Mouse (Mus musculus) forebrain, embryonic 15.5 days (tissue): Measurements from ENCODE around the gene 5330417C22Rik. TPM values are rescaled to one million over a fixed set of nuclear protein-coding genes. Genes with fewer than 3 reads are reported as not detected.
A peak's percentile ranks its signal among the peaks of the same experiment; 100 is the strongest.

ENCODE experiments used
- ATAC-seq: fragments of 200-750 bp; cut with Nextera tagmentation; replicated peaks from 2 replicates; pipeline ENCODE4 v1.8.0; 2017; ENCODE audit warnings: mild to moderate bottlenecking, moderate TSS enrichment, moderate library complexity
- H3K27ac ChIP-seq: fragments of 300-500 bp; sonication (generic); replicated peaks from 2 replicates; pipeline ENCODE4 v1.5.1; 2015; ENCODE audit warnings: mild to moderate bottlenecking, inconsistent platforms
- H3K27me3 ChIP-seq: fragments of 300-500 bp; sonication (generic); 2 replicates; pipeline ENCODE4 v1.6.1; 2015; ENCODE audit warnings: inconsistent platforms
- H3K36me3 ChIP-seq: fragments of 300-500 bp; sonication (generic); 2 replicates; pipeline ENCODE4 v1.6.1; 2015; ENCODE audit warnings: mild to moderate bottlenecking, inconsistent platforms
- H3K4me1 ChIP-seq: fragments of 300-500 bp; sonication (generic); 2 replicates; pipeline ENCODE4 v1.6.1; 2015; ENCODE audit warnings: inconsistent platforms
- H3K4me2 ChIP-seq: fragments of 300-500 bp; sonication (generic); replicated peaks from 2 replicates; pipeline ENCODE4 v1.6.1; 2015; ENCODE audit warnings: mild to moderate bottlenecking, inconsistent platforms
- H3K4me3 ChIP-seq: fragments of 300-500 bp; sonication (generic); 2 replicates; pipeline ENCODE4 v1.5.1; 2015; ENCODE audit warnings: mild to moderate bottlenecking, inconsistent platforms
- H3K9ac ChIP-seq: fragments of 300-500 bp; sonication (generic); replicated peaks from 2 replicates; pipeline ENCODE4 v1.6.1; 2015; ENCODE audit warnings: mild to moderate bottlenecking, inconsistent platforms
- H3K9me3 ChIP-seq: fragments of 300-500 bp; sonication (generic); 2 replicates; pipeline ENCODE4 v1.6.1; 2016; ENCODE audit warnings: inconsistent platforms
- WGBS: fragments of 180-500 bp; shearing (Covaris S2); methylation state at CpG from one replicate; pipeline ENCODE4 v1.1.7; 2015; ENCODE audit warnings: mixed read lengths; 5-methylcytosine and 5-hydroxymethylcytosine counted together
- polyA plus RNA-seq: library from polyadenylated mRNA; unstranded; fragments of >200 nt; fragmentation: Nextera tagmentation; extraction: Ambion mirVana; gene quantifications from 2 replicates; pipeline ENCODE4 v1.2.1, GENCODE M21; 2015

The 5330417C22Rik gene
- polyA plus RNA-seq, 1 experiment from 2014 or later = 12.9 TPM

- Histone ChIP-seq H3K27ac (peak overlapping the region; percentile 80), H3K4me2 (peak overlapping the region; percentile 48), H3K4me3 (no peak overlapping the region), H3K9ac (no peak overlapping the region), H3K9me3 (no peaks in the 10 kb centered on the region), H3K4me1 (peaks cover 32% of the 10 kb centered on the region), H3K27me3 (no peaks in the 10 kb centered on the region), H3K36me3 (peaks cover 26% of the 10 kb centered on the region)
- 30% methylated on average over 6 of the region's 6 CpGs for WGBS
- peak; percentile 23 for ATAC-seq
Observed at GRCm38 (mm10) chr3:108423006-108423405, 113.3 kb downstream of the 5330417C22Rik start.

DNA sequence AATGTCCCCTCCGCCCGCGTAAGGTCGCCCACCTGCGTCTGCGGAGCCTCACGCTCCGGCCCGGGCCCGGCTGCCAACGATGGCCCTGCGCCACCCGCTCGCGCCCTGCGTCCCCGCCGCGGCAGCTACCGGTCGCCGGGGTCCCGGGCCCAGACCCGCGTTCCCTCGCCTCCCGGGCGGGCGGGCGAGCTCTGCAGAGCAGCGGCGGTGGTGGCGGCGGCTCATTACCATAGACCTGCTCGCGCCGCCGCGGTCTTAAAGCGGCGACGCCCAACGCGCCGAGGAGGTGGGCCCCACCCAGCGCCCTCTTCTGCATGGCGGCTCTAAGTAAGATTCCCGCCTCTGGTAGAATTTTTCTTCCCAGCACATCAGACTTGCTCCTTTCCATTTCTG is 120.5 kb downstream of the 5330417C22Rik start:
- peaks cover 25% of the 10 kb centered on the region for H3K36me3 ChIP-seq
- H3K9ac ChIP-seq = peak overlapping the region; percentile 94
- WGBS = under 1% methylated on average over 47 of the region's 48 CpGs
- peak overlapping the region; percentile 92 for H3K4me3 ChIP-seq
- no peaks in the 10 kb centered on the region for H3K9me3 ChIP-seq
- H3K27me3 ChIP-seq = no peaks in the 10 kb centered on the region
- H3K4me1 ChIP-seq = peaks cover 36% of the 10 kb centered on the region
- H3K27ac ChIP-seq = peak overlapping the region; percentile 93
- peak overlapping the region; percentile 77 for H3K4me2 ChIP-seq
- ATAC-seq = peak; percentile 89

- H3K27ac ChIP-seq = peak within 1 kb of the TSS; percentile 93
- H3K4me3 ChIP-seq = peak within 1 kb of the TSS; percentile 92
- H3K9me3 ChIP-seq = no peaks in the 10 kb centered on the region
- peak within 1 kb of the TSS; percentile 94 for H3K9ac ChIP-seq
- H3K36me3 ChIP-seq = peaks cover 25% of the 10 kb centered on the region
- peaks cover 43% of the 10 kb centered on the region for H3K4me1 ChIP-seq
- H3K27me3 ChIP-seq = no peaks in the 10 kb centered on the region
- WGBS = 3% methylated on average over 66 of the region's 67 CpGs
- peak within 1 kb of the TSS; percentile 77 for H3K4me2 ChIP-seq
- peak; percentile 23 for ATAC-seq
Observed at GRCm38 (mm10) chr3:108414857-108415830, 121.2 kb downstream of the 5330417C22Rik start, which contains the start of gene Celsr2. Gene Celsr2 (minus strand): TSS chr3:108415552.

GRCm38 (mm10) chr3:108413634-108414360 is 122.5 kb downstream of the 5330417C22Rik start:
- no peak overlapping the region for H3K27ac ChIP-seq
- H3K9ac ChIP-seq = no peak overlapping the region

GRCm38 (mm10) chr3:108411754-108412121 is 124.6 kb downstream of the 5330417C22Rik start:
- peaks cover 32% of the 10 kb centered on the region for H3K36me3 ChIP-seq
- H3K4me1 ChIP-seq = peaks cover 67% of the 10 kb centered on the region
- WGBS = 18% methylated on average over 8 of the region's 8 CpGs

More at GRCm38 (mm10) chr3:108413634-108414360, 122.5 kb downstream of the 5330417C22Rik start:
- Histone ChIP-seq H3K9me3 (no peaks in the 10 kb centered on the region), H3K4me3 (no peak overlapping the region), H3K36me3 (peaks cover 25% of the 10 kb centered on the region), H3K4me2 (peak overlapping the region; percentile 77; the same call in 1 of the 2 replicates), H3K27me3 (no peaks in the 10 kb centered on the region), H3K4me1 (peaks cover 56% of the 10 kb centered on the region)
- no peak for ATAC-seq
- 98% methylated on average over 35 of the region's 35 CpGs for WGBS

GRCm38 (mm10) chr3:108411026-108411753 is 125.1 kb downstream of the 5330417C22Rik start:
- peak overlapping the region; percentile 40 for H3K4me3 ChIP-seq
- H3K4me2 ChIP-seq = peak overlapping the region; percentile 76
- H3K27ac ChIP-seq = peak overlapping the region; percentile 96
- no peaks in the 10 kb centered on the region for H3K27me3 ChIP-seq
- peak overlapping the region; percentile 67 for H3K9ac ChIP-seq
- H3K9me3 ChIP-seq = no peaks in the 10 kb centered on the region
- 11% methylated on average over 5 of the region's 5 CpGs for WGBS
- peaks cover 37% of the 10 kb centered on the region for H3K36me3 ChIP-seq
- peaks cover 72% of the 10 kb centered on the region for H3K4me1 ChIP-seq
- ATAC-seq = peak; percentile 4; the same call in 1 of the 2 replicates

More at GRCm38 (mm10) chr3:108411754-108412121, 124.6 kb downstream of the 5330417C22Rik start:
- Histone ChIP-seq H3K9ac (peak overlapping the region; percentile 67), H3K27me3 (no peaks in the 10 kb centered on the region), H3K27ac (peak overlapping the region; percentile 96), H3K9me3 (no peaks in the 10 kb centered on the region), H3K4me2 (peak overlapping the region; percentile 76), H3K4me3 (peak overlapping the region; percentile 40)
- peak; percentile 61 for ATAC-seq

DNA sequence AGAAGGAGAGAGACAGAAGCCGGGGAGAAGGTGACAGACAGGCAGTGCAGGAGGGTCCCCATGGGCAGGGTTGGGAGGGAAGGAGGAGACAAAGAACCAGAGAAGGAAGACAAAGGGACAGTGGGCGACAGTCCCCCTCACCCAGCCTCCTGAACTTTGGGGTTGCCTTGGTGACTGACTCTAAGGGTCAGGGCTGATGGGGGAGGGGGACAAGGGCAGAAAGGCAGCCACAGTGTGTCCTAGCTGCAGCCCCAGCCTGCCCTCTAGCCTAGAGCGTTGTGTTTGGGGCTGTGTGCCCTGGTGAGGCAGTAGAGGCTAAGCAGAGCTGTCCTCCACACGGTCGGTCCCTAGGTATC is 126.0 kb downstream of the 5330417C22Rik start:
- no peaks in the 10 kb centered on the region for H3K9me3 ChIP-seq
- peak overlapping the region; percentile 67 for H3K9ac ChIP-seq
- peak; percentile 51 for ATAC-seq
- under 1% methylated on average over 5 of the region's 5 CpGs for WGBS
- H3K4me2 ChIP-seq = peak overlapping the region; percentile 76
- peak overlapping the region; percentile 96 for H3K27ac ChIP-seq
- no peaks in the 10 kb centered on the region for H3K27me3 ChIP-seq
- peaks cover 78% of the 10 kb centered on the region for H3K4me1 ChIP-seq
- peaks cover 38% of the 10 kb centered on the region for H3K36me3 ChIP-seq
- peak overlapping the region; percentile 40 for H3K4me3 ChIP-seq

DNA sequence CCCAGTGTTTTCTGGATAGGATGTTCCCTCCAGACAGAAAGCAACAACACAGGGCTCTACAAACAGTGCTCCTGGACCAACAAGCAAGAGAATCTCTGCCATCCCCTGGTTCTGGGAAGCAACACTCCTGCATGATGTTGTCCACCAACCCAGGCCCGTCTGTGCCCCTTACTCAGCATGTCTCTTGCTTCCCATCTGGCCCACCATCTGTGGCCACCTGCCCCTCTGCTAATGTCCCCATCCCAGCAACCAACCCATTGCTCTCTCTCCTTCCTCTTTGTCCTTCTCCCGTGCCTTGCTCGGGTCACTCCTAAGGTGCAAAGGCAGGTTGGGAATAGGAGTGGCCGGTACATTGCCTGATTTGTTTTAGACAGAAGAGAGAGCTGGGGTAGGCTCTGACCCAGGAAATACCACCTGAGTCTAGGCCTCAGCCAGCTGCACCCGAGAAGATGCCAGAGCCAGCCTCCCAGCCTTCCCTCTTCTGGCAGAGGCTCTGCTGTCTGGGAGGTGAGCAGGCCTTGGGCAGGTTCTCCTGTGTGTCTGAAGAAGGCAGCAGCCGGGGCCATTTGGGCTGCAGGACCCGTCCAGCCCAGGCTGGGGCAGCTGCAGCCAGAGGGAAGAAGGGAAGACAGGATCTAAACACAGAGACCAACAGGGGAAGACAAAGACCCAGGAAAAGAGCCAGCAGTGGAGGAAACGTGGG is 126.5 kb downstream of the 5330417C22Rik start:
- peak overlapping the region; percentile 67 for H3K9ac ChIP-seq
- peaks cover 41% of the 10 kb centered on the region for H3K36me3 ChIP-seq
- H3K27me3 ChIP-seq = no peaks in the 10 kb centered on the region
- no peaks in the 10 kb centered on the region for H3K9me3 ChIP-seq
- peak; percentile 15 for ATAC-seq
- H3K4me2 ChIP-seq = peak overlapping the region; percentile 76
- H3K4me1 ChIP-seq = peaks cover 79% of the 10 kb centered on the region
- H3K27ac ChIP-seq = peak overlapping the region; percentile 96
- WGBS = 14% methylated on average over 8 of the region's 8 CpGs
- H3K4me3 ChIP-seq = peak overlapping the region; percentile 40

DNA sequence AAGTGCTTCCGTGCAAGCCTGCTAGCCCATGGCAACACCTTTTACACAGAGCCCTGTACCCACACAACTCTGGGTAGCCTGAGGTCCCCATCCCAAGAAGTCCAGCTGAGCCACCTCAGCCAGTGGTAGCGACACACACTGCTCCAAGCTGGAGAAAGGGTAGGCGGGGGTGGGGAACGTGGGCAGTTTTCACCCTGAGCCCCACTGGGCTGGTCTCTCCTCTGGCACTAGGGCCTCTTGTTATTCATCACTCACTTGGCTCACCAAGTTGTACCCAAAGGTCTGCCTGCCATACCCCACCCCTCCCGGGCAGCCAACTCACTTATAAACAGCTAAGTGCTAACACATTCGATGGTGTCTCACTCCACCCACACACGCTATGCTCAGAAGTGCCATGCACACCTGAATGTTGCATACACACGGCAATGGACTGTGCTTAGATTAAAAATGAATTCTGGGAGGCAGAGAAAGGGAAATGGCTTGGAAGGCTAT is 127.8 kb downstream of the 5330417C22Rik start:
- H3K4me1 ChIP-seq = peaks cover 75% of the 10 kb centered on the region
- 80% methylated on average over 8 of the region's 8 CpGs for WGBS
- no peak overlapping the region for H3K4me2 ChIP-seq
- no peak for ATAC-seq
- H3K9me3 ChIP-seq = no peaks in the 10 kb centered on the region
- no peaks in the 10 kb centered on the region for H3K27me3 ChIP-seq
- peak overlapping the region; percentile 96; the same call in 1 of the 2 replicates for H3K27ac ChIP-seq
- H3K36me3 ChIP-seq = peaks cover 43% of the 10 kb centered on the region
- H3K9ac ChIP-seq = no peak overlapping the region
- H3K4me3 ChIP-seq = no peak overlapping the region

GRCm38 (mm10) chr3:108406306-108406885 is 129.9 kb downstream of the 5330417C22Rik start:
- Histone ChIP-seq H3K27ac (peak overlapping the region; percentile 90), H3K27me3 (no peaks in the 10 kb centered on the region), H3K36me3 (peaks cover 46% of the 10 kb centered on the region), H3K9ac (no peak overlapping the region), H3K4me2 (peak overlapping the region; percentile 24; the same call in 1 of the 2 replicates), H3K9me3 (no peaks in the 10 kb centered on the region), H3K4me3 (no peak overlapping the region), H3K4me1 (peaks cover 72% of the 10 kb centered on the region)
- no peak for ATAC-seq
- WGBS = 71% methylated on average over 24 of the region's 24 CpGs
